ENCODE assay signal across 22 mouse cellular contexts in genomic region chr15:96802729-96803053, GRCm38 (mm10).
A peak's percentile ranks its signal among the peaks of the same experiment; 100 is the strongest.
DNase-seq lines count a peak whose midpoint lies in the region; ATAC-seq and TF ChIP-seq lines count a peak whose summit lies in the region.
"Had no signal": no experiment of that assay in that cellular context is flagged by ENCODE, and none has a peak within 500 bp of the region (broad histone marks: within the 10 kb centered on the region; RNA-seq: fewer than 3 reads in every experiment).

No protein-coding gene starts in this region.

- H3K27ac ChIP-seq in heart, embryonic 16.5 days (ENCODE audit: low read length), result peak overlapping the region; percentile 76
- peak overlapping the region; percentile 20; the same call in 1 of the 2 replicates for H3K27ac ChIP-seq in embryonic fibroblast, embryonic 13.5 days (ENCODE audit: insufficient read depth, low read length)
- H3K27ac ChIP-seq in intestine, postnatal 0 days (ENCODE audit: low read depth, low read length), result no peak overlapping the region
- peak overlapping the region; percentile 77 for H3K27ac ChIP-seq in stomach, embryonic 14.5 days (ENCODE audit: low read length)
- no peak overlapping the region for H3K27ac ChIP-seq in kidney, embryonic 16.5 days (ENCODE audit: low read length)
- H3K27ac ChIP-seq: embryonic facial prominence, embryonic 10.5 days; forebrain, embryonic 15.5 days; gastrocnemius, adult 2 months; hindbrain, embryonic 13.5 days; left cerebral cortex, adult 2 months; neural tube, embryonic 13.5 days had no signal

- peaks cover 19% of the 10 kb centered on the region for H3K4me1 ChIP-seq in heart, embryonic 16.5 days (ENCODE audit: control insufficient read depth, insufficient read depth, low read length)
- H3K4me1 ChIP-seq in embryonic fibroblast, embryonic 13.5 days (ENCODE audit: control insufficient read depth, insufficient read depth, low read length), result no peaks in the 10 kb centered on the region; the same call in 1 of the 2 replicates
- H3K4me1 ChIP-seq in intestine, postnatal 0 days (replicated peaks; ENCODE audit: control insufficient read depth, insufficient read depth, low read length), result peaks cover 5% of the 10 kb centered on the region; the same call in 1 of the 2 replicates
- peaks cover 16% of the 10 kb centered on the region; the same call in 1 of the 2 replicates for H3K4me1 ChIP-seq in stomach, embryonic 14.5 days (ENCODE audit: control insufficient read depth, insufficient read depth, low read length)
- H3K4me1 ChIP-seq in kidney, embryonic 16.5 days (ENCODE audit: insufficient read depth, low read length), result no peaks in the 10 kb centered on the region; the same call in 1 of the 2 replicates
- H3K4me1 ChIP-seq: hindbrain, embryonic 13.5 days; neural tube, embryonic 13.5 days had no signal

- no peaks in the 10 kb centered on the region for H3K27me3 ChIP-seq in heart, embryonic 16.5 days (ENCODE audit: control insufficient read depth, insufficient read depth, low read length)
- no peaks in the 10 kb centered on the region for H3K27me3 ChIP-seq in intestine, postnatal 0 days (replicated peaks; ENCODE audit: control insufficient read depth, insufficient read depth, low read length)
- no peaks in the 10 kb centered on the region for H3K27me3 ChIP-seq in stomach, embryonic 14.5 days (ENCODE audit: control insufficient read depth, insufficient read depth, low read length)
- H3K27me3 ChIP-seq in kidney, embryonic 16.5 days (ENCODE audit: insufficient read depth, low read length), result no peaks in the 10 kb centered on the region
- H3K27me3 ChIP-seq: forebrain, embryonic 15.5 days; hindbrain, embryonic 13.5 days; neural tube, embryonic 13.5 days; Patski had no signal

- TF ChIP-seq CTCF in embryonic fibroblast, embryonic 13.5 days (IDR thresholded peaks at IDR 0.05; ENCODE audit: borderline replicate concordance, insufficient read depth, low read length), result no peak
- no peak for TF ChIP-seq CTCF in intestine, postnatal 0 days (IDR thresholded peaks at IDR 0.05; ENCODE audit: low read depth)

- WGBS in heart, embryonic 16.5 days, result 32% methylated on average over 1 of the region's 1 CpGs
- WGBS in intestine, postnatal 0 days, result 34% methylated on average over 1 of the region's 1 CpGs
- 55% methylated on average over 1 of the region's 1 CpGs for WGBS in stomach, embryonic 14.5 days
- 59% methylated on average over 1 of the region's 1 CpGs for WGBS in kidney, embryonic 16.5 days

- TF ChIP-seq POLR2A in embryonic fibroblast, embryonic 13.5 days (IDR thresholded peaks at IDR 0.05; ENCODE audit: low read depth, low read length), result no peak

- ATAC-seq in heart, embryonic 16.5 days (replicated peaks; ENCODE audit: extremely low read depth, insufficient read depth, low FRiP score), result peak; percentile 51
- ATAC-seq in intestine, postnatal 0 days, result 0 out of 2 replicates have a peak, but pooled peaks have one; percentile 43
- 0 out of 2 replicates have a peak, but pooled peaks have one; percentile 37 for ATAC-seq in stomach, embryonic 14.5 days (ENCODE audit: insufficient number of reproducible peaks, insufficient read depth, low FRiP score, low read depth)
- ATAC-seq in kidney, embryonic 16.5 days (ENCODE audit: low FRiP score, low TSS enrichment), result no peak
- ATAC-seq: activated CD4-positive, CD25-positive, alpha-beta regulatory T cell, adult 4 months; forebrain, embryonic 15.5 days; Patski had no signal

- H3K4me2 ChIP-seq in heart, embryonic 16.5 days (ENCODE audit: low read depth, low read length), result no peak overlapping the region
- no peak overlapping the region; the same call in 1 of the 2 replicates for H3K4me2 ChIP-seq in intestine, postnatal 0 days (replicated peaks; ENCODE audit: low read depth)
- H3K4me2 ChIP-seq in stomach, embryonic 14.5 days (replicated peaks; ENCODE audit: low read depth, low read length), result 0 out of 2 replicates have a peak overlapping the region, but pooled peaks have one; percentile 6
- H3K4me2 ChIP-seq in kidney, embryonic 16.5 days (replicated peaks; ENCODE audit: low read depth, low read length), result no peak overlapping the region
- H3K4me2 ChIP-seq: forebrain, embryonic 15.5 days; hindbrain, embryonic 13.5 days; midbrain, embryonic 11.5 days; neural tube, embryonic 13.5 days had no signal

- no peak overlapping the region for H3K9ac ChIP-seq in heart, embryonic 16.5 days (ENCODE audit: low read length)
- no peak overlapping the region for H3K9ac ChIP-seq in intestine, postnatal 0 days (ENCODE audit: low read depth, low read length)
- H3K9ac ChIP-seq in stomach, embryonic 14.5 days (replicated peaks; ENCODE audit: low read depth, low read length), result no peak overlapping the region
- H3K9ac ChIP-seq in kidney, embryonic 16.5 days (replicated peaks; ENCODE audit: low read length), result no peak overlapping the region
- H3K9ac ChIP-seq: forebrain, embryonic 15.5 days; hindbrain, embryonic 13.5 days; neural tube, embryonic 13.5 days had no signal

- DNase-seq in heart, postnatal 14 days, result no peak
- no peak for DNase-seq in frontal cortex, postnatal 10 days (ENCODE audit: low spot score in 2 of 2)
- DNase-seq: cerebellum, adult 11-12 months; kidney, adult 18-20 months; kidney, postnatal 25 days; right cerebral cortex, postnatal 25 days; thymus, adult 18-20 months had no signal

- no peaks in the 10 kb centered on the region for H3K9me3 ChIP-seq in heart, embryonic 16.5 days (replicated peaks; ENCODE audit: control insufficient read depth, low read length)
- H3K9me3 ChIP-seq in intestine, postnatal 0 days (ENCODE audit: control insufficient read depth), result no peaks in the 10 kb centered on the region
- H3K9me3 ChIP-seq in stomach, embryonic 14.5 days (ENCODE audit: control insufficient read depth, low read depth, low read length), result no peaks in the 10 kb centered on the region
- no peaks in the 10 kb centered on the region for H3K9me3 ChIP-seq in kidney, embryonic 16.5 days (ENCODE audit: low read length)
- H3K9me3 ChIP-seq: embryonic facial prominence, embryonic 10.5 days; forebrain, embryonic 15.5 days; hindbrain, embryonic 13.5 days; neural tube, embryonic 13.5 days had no signal

- intact Hi-C loops in heart, postnatal 14 days (cut with DNase I), result no loop called here

- H3K36me3 ChIP-seq in heart, embryonic 16.5 days (ENCODE audit: control insufficient read depth, insufficient read depth), result no peaks in the 10 kb centered on the region
- H3K36me3 ChIP-seq in intestine, postnatal 0 days (ENCODE audit: control insufficient read depth, insufficient read depth), result no peaks in the 10 kb centered on the region
- H3K36me3 ChIP-seq in stomach, embryonic 14.5 days (ENCODE audit: control insufficient read depth, insufficient read depth, low read length), result no peaks in the 10 kb centered on the region
- H3K36me3 ChIP-seq in kidney, embryonic 16.5 days (ENCODE audit: insufficient read depth, low read length), result no peaks in the 10 kb centered on the region
- H3K36me3 ChIP-seq: embryonic facial prominence, embryonic 10.5 days; forebrain, embryonic 15.5 days; hindbrain, embryonic 13.5 days; neural tube, embryonic 13.5 days had no signal

- no peak overlapping the region for H3K4me3 ChIP-seq in heart, embryonic 16.5 days (ENCODE audit: low read length)
- H3K4me3 ChIP-seq in embryonic fibroblast, embryonic 13.5 days (ENCODE audit: insufficient read depth, low read length), result no peak overlapping the region
- no peak overlapping the region for H3K4me3 ChIP-seq in intestine, postnatal 0 days (ENCODE audit: low read depth, low read length)
- H3K4me3 ChIP-seq in stomach, embryonic 14.5 days (ENCODE audit: low read depth, low read length), result no peak overlapping the region
- no peak overlapping the region for H3K4me3 ChIP-seq in kidney, embryonic 16.5 days (ENCODE audit: low read length)
- H3K4me3 ChIP-seq: embryonic facial prominence, embryonic 10.5 days; erythroblast, embryonic 14.5 days; forebrain, embryonic 15.5 days; gastrocnemius, adult 2 months; hindbrain, embryonic 13.5 days; left cerebral cortex, adult 2 months; neural tube, embryonic 13.5 days had no signal

Comparison
In these comparisons a context has a peak if more than half of its experiments do, and no peak if none do; other contexts are left out.
1. H3K27ac ChIP-seq: peak in heart, embryonic 16.5 days (single experiment), embryonic fibroblast, embryonic 13.5 days (single experiment) and stomach, embryonic 14.5 days (single experiment); none in intestine, postnatal 0 days (single experiment) and kidney, embryonic 16.5 days (single experiment).